Mouse (Mus musculus): ENCODE results near the gene Jag1. TPM values are rescaled to one million over a fixed set of nuclear protein-coding genes. Genes with fewer than 3 reads are reported as not detected.
A peak's percentile ranks its signal among the peaks of the same experiment; 100 is the strongest.

Jag1 gene
- polyA plus RNA-seq, 1 experiment from 2014 or later: 18.4 TPM

- Histone ChIP-seq H3K9me3 (ENCODE audit: control insufficient read depth, low read length) (no peaks in the 10 kb centered on the region), H3K4me2 (ENCODE audit: low read length) (no peak overlapping the region), H3K27me3 (ENCODE audit: control insufficient read depth, insufficient read depth, low read length) (no peaks in the 10 kb centered on the region), H3K4me3 (replicated peaks; ENCODE audit: low read depth, low read length) (no peak overlapping the region), H3K36me3 (ENCODE audit: control insufficient read depth, insufficient read depth, low read length) (no peaks in the 10 kb centered on the region), H3K27ac (replicated peaks; ENCODE audit: low read depth, low read length) (no peak overlapping the region), H3K9ac (replicated peaks; ENCODE audit: low read length) (no peak overlapping the region), H3K4me1 (ENCODE audit: control insufficient read depth, insufficient read depth, low read length) (no peaks in the 10 kb centered on the region)
- no peak for ATAC-seq (ENCODE audit: low FRiP score, low TSS enrichment)
- DNase-seq: no peak
- 88% methylated on average over 1 of the region's 1 CpGs for WGBS
Measured at GRCm38 (mm10) chr2:137124861-137125260, 8.4 kb upstream of the Jag1 start.

GRCm38 (mm10) chr2:137117321-137117690, 862 bp upstream of the Jag1 start:
- Histone ChIP-seq H3K9me3 (ENCODE audit: control insufficient read depth, low read length) (no peaks in the 10 kb centered on the region), H3K4me1 (ENCODE audit: control insufficient read depth, insufficient read depth, low read length) (peaks cover 26% of the 10 kb centered on the region), H3K27ac (replicated peaks; ENCODE audit: low read depth, low read length) (peak overlapping the region; percentile 77), H3K9ac (replicated peaks; ENCODE audit: low read length) (peak overlapping the region; percentile 51), H3K4me3 (replicated peaks; ENCODE audit: low read depth, low read length) (peak overlapping the region; percentile 60), H3K36me3 (ENCODE audit: control insufficient read depth, insufficient read depth, low read length) (no peaks in the 10 kb centered on the region), H3K27me3 (ENCODE audit: control insufficient read depth, insufficient read depth, low read length) (no peaks in the 10 kb centered on the region), H3K4me2 (ENCODE audit: low read length) (peak overlapping the region; percentile 97)
- peak; percentile 89 for DNase-seq
- ATAC-seq (ENCODE audit: low FRiP score, low TSS enrichment): peak; percentile 67
- 0% methylated on average over 33 of the region's 33 CpGs for WGBS

- Histone ChIP-seq H3K27ac (replicated peaks; ENCODE audit: low read depth, low read length) (peak overlapping the region; percentile 77), H3K4me2 (ENCODE audit: low read length) (peak overlapping the region; percentile 97), H3K27me3 (ENCODE audit: control insufficient read depth, insufficient read depth, low read length) (no peaks in the 10 kb centered on the region), H3K4me3 (replicated peaks; ENCODE audit: low read depth, low read length) (peak overlapping the region; percentile 60), H3K4me1 (ENCODE audit: control insufficient read depth, insufficient read depth, low read length) (peaks cover 31% of the 10 kb centered on the region), H3K36me3 (ENCODE audit: control insufficient read depth, insufficient read depth, low read length) (no peaks in the 10 kb centered on the region), H3K9ac (replicated peaks; ENCODE audit: low read length) (peak overlapping the region; percentile 51), H3K9me3 (ENCODE audit: control insufficient read depth, low read length) (no peaks in the 10 kb centered on the region)
- peak; percentile 77 for ATAC-seq (ENCODE audit: low FRiP score, low TSS enrichment)
- under 1% methylated on average over 61 of the region's 61 CpGs for WGBS
- peak; percentile 98 for DNase-seq
Measured at GRCm38 (mm10) chr2:137116675-137117320, 354 bp upstream of the Jag1 start.

GRCm38 (mm10) chr2:137115241-137116024, 1.0 kb downstream of the Jag1 start:
- no peak for ATAC-seq (ENCODE audit: low FRiP score, low TSS enrichment)
- under 1% methylated on average over 40 of the region's 40 CpGs for WGBS
- peak overlapping the region; percentile 77 for H3K27ac ChIP-seq (replicated peaks; ENCODE audit: low read depth, low read length)

GRCm38 (mm10) chr2:137114248-137115096, 2.0 kb downstream of the Jag1 start:
- Histone ChIP-seq H3K9ac (replicated peaks; ENCODE audit: low read length) (peak overlapping the region; percentile 51), H3K4me2 (ENCODE audit: low read length) (peak overlapping the region; percentile 97), H3K4me1 (ENCODE audit: control insufficient read depth, insufficient read depth, low read length) (peaks cover 52% of the 10 kb centered on the region), H3K27ac (replicated peaks; ENCODE audit: low read depth, low read length) (peak overlapping the region; percentile 60; the same call in 1 of the 2 replicates), H3K36me3 (ENCODE audit: control insufficient read depth, insufficient read depth, low read length) (no peaks in the 10 kb centered on the region), H3K9me3 (ENCODE audit: control insufficient read depth, low read length) (no peaks in the 10 kb centered on the region), H3K27me3 (ENCODE audit: control insufficient read depth, insufficient read depth, low read length) (no peaks in the 10 kb centered on the region), H3K4me3 (replicated peaks; ENCODE audit: low read depth, low read length) (peak overlapping the region; percentile 60)
- ATAC-seq (ENCODE audit: low FRiP score, low TSS enrichment) (peak; percentile 47), DNase-seq (peak; percentile 87)
- WGBS: under 1% methylated on average over 51 of the region's 51 CpGs

More at GRCm38 (mm10) chr2:137115241-137116024, 1.0 kb downstream of the Jag1 start:
- Histone ChIP-seq H3K27me3 (ENCODE audit: control insufficient read depth, insufficient read depth, low read length) (no peaks in the 10 kb centered on the region), H3K4me1 (ENCODE audit: control insufficient read depth, insufficient read depth, low read length) (peaks cover 44% of the 10 kb centered on the region), H3K4me3 (replicated peaks; ENCODE audit: low read depth, low read length) (peak overlapping the region; percentile 60), H3K9ac (replicated peaks; ENCODE audit: low read length) (peak overlapping the region; percentile 51), H3K36me3 (ENCODE audit: control insufficient read depth, insufficient read depth, low read length) (no peaks in the 10 kb centered on the region), H3K9me3 (ENCODE audit: control insufficient read depth, low read length) (no peaks in the 10 kb centered on the region), H3K4me2 (ENCODE audit: low read length) (peak overlapping the region; percentile 97)
- peak; percentile 54 for DNase-seq

GRCm38 (mm10) chr2:137113288-137114061, 3.0 kb downstream of the Jag1 start:
- ATAC-seq (ENCODE audit: low FRiP score, low TSS enrichment): no peak
- Histone ChIP-seq H3K4me2 (ENCODE audit: low read length) (peak overlapping the region; percentile 97), H3K9me3 (ENCODE audit: control insufficient read depth, low read length) (no peaks in the 10 kb centered on the region), H3K4me3 (replicated peaks; ENCODE audit: low read depth, low read length) (peak overlapping the region; percentile 60), H3K27me3 (ENCODE audit: control insufficient read depth, insufficient read depth, low read length) (no peaks in the 10 kb centered on the region), H3K9ac (replicated peaks; ENCODE audit: low read length) (peak overlapping the region; percentile 51; the same call in 1 of the 2 replicates), H3K4me1 (ENCODE audit: control insufficient read depth, insufficient read depth, low read length) (peaks cover 55% of the 10 kb centered on the region), H3K27ac (replicated peaks; ENCODE audit: low read depth, low read length) (no peak overlapping the region), H3K36me3 (ENCODE audit: control insufficient read depth, insufficient read depth, low read length) (no peaks in the 10 kb centered on the region)
- 2% methylated on average over 12 of the region's 12 CpGs for WGBS
- no peak for DNase-seq

- H3K9me3 ChIP-seq (ENCODE audit: control insufficient read depth, low read length): no peaks in the 10 kb centered on the region
- H3K4me3 ChIP-seq (replicated peaks; ENCODE audit: low read depth, low read length): no peak overlapping the region
- no peak overlapping the region for H3K9ac ChIP-seq (replicated peaks; ENCODE audit: low read length)
- H3K27me3 ChIP-seq (ENCODE audit: control insufficient read depth, insufficient read depth, low read length): no peaks in the 10 kb centered on the region
- H3K27ac ChIP-seq (replicated peaks; ENCODE audit: low read depth, low read length): no peak overlapping the region
- WGBS: 8% methylated on average over 4 of the region's 4 CpGs
- H3K4me1 ChIP-seq (ENCODE audit: control insufficient read depth, insufficient read depth, low read length): peaks cover 58% of the 10 kb centered on the region
- peak overlapping the region; percentile 97 for H3K4me2 ChIP-seq (ENCODE audit: low read length)
- no peak for DNase-seq
- H3K36me3 ChIP-seq (ENCODE audit: control insufficient read depth, insufficient read depth, low read length): no peaks in the 10 kb centered on the region
- peak; percentile 15; the same call in 1 of the 2 replicates for ATAC-seq (ENCODE audit: low FRiP score, low TSS enrichment)
Measured at GRCm38 (mm10) chr2:137110214-137110898, 6.1 kb downstream of the Jag1 start.

All from midbrain, embryonic 14.5 days (tissue).